Mouse (Mus musculus) neural tube, embryonic 11.5 days (tissue): ENCODE results near the gene Tns2. TPM values are rescaled to one million over a fixed set of nuclear protein-coding genes. Genes with fewer than 3 reads are reported as not detected.

Source experiments
- ATAC-seq: fragments of 200-750 bp; cut with Nextera tagmentation; 2 replicates; pipeline ENCODE4 v1.8.0; 2017; ENCODE audit warnings: moderate number of reproducible peaks, mild to moderate bottlenecking, moderate TSS enrichment, moderate library complexity; ENCODE audit not compliant: insufficient read depth, low FRiP score, low TSS enrichment
- DNase-seq: peaks from one replicate; pipeline ENCODE4 v3.0.0-alpha.2; 2015; ENCODE audit warnings: low spot score
- H3K27ac ChIP-seq: fragments of 300-500 bp; sonication (generic); 2 replicates; pipeline ENCODE4 v1.5.1; 2014; ENCODE audit warnings: low read depth, mild to moderate bottlenecking, low read length
- H3K27me3 ChIP-seq: fragments of 300-500 bp; sonication (generic); 2 replicates; pipeline ENCODE4 v1.6.1; 2014; ENCODE audit warnings: mild to moderate bottlenecking, low read length, mixed read lengths; ENCODE audit not compliant: control insufficient read depth, insufficient read depth
- H3K36me3 ChIP-seq: fragments of 300-500 bp; sonication (generic); 2 replicates; pipeline ENCODE4 v1.6.1; 2014; ENCODE audit warnings: mild to moderate bottlenecking, low read length, moderate library complexity, mixed read lengths; ENCODE audit not compliant: control insufficient read depth, insufficient read depth
- H3K4me1 ChIP-seq: fragments of 300-500 bp; sonication (generic); 2 replicates; pipeline ENCODE4 v1.6.1; 2014; ENCODE audit warnings: low read length, mixed read lengths; ENCODE audit not compliant: control insufficient read depth, insufficient read depth
- H3K4me2 ChIP-seq: fragments of 300-500 bp; sonication (generic); 2 replicates; pipeline ENCODE4 v1.6.1; 2014; ENCODE audit warnings: low read depth, mild to moderate bottlenecking, moderate library complexity
- H3K4me3 ChIP-seq: fragments of 300-500 bp; sonication (generic); 2 replicates; pipeline ENCODE4 v1.5.1; 2014; ENCODE audit warnings: low read depth, low read length
- H3K9ac ChIP-seq: fragments of 300-500 bp; sonication (generic); 2 replicates; pipeline ENCODE4 v1.6.1; 2014; ENCODE audit warnings: mild to moderate bottlenecking, low read length
- H3K9me3 ChIP-seq: fragments of 300-500 bp; sonication (generic); 2 replicates; pipeline ENCODE4 v1.6.1; 2016; ENCODE audit warnings: low read length; ENCODE audit not compliant: control insufficient read depth
- WGBS: fragments of 180-500 bp; shearing (Covaris S2); extraction: QIAGEN DNeasy Blood & Tissue Kit; methylation state at CpG from one replicate; pipeline ENCODE4 v1.1.7; 2014; 5-methylcytosine and 5-hydroxymethylcytosine counted together
- polyA plus RNA-seq: library from polyadenylated mRNA; unstranded; fragments of >200 nt; fragmentation: Nextera tagmentation; extraction: Ambion mirVana; gene quantifications from 2 replicates; pipeline ENCODE4 v1.2.1, GENCODE M21; 2014

Gene Tns2
- polyA plus RNA-seq, 1 experiment from 2014 or later = 11.4 TPM

- peaks cover 31% of the 10 kb centered on the region for H3K4me1 ChIP-seq
- H3K27ac ChIP-seq = no peak overlapping the region
- H3K4me3 ChIP-seq = no peak overlapping the region
- ATAC-seq = no peak
- no peaks in the 10 kb centered on the region for H3K36me3 ChIP-seq
- no peak overlapping the region for H3K9ac ChIP-seq
- no peaks in the 10 kb centered on the region for H3K9me3 ChIP-seq
- no peak overlapping the region for H3K4me2 ChIP-seq
- 26% methylated on average over 18 of the region's 18 CpGs for WGBS
- peaks cover 26% of the 10 kb centered on the region for H3K27me3 ChIP-seq
- DNase-seq = no peak
Observed at GRCm38 (mm10) chr15:102105764-102106730, 5.8 kb downstream of the Tns2 start.

GRCm38 (mm10) chr15:102106754-102107456, 6.7 kb downstream of the Tns2 start:
- H3K4me2 ChIP-seq = peak overlapping the region; percentile 36
- H3K4me3 ChIP-seq = peak overlapping the region; percentile 27
- no peak overlapping the region for H3K9ac ChIP-seq
- H3K27me3 ChIP-seq = peaks cover 26% of the 10 kb centered on the region
- H3K4me1 ChIP-seq = peaks cover 31% of the 10 kb centered on the region
- H3K27ac ChIP-seq = no peak overlapping the region
- ATAC-seq (no peak), DNase-seq (peak; percentile 29)
- no peaks in the 10 kb centered on the region for H3K36me3 ChIP-seq
- no peaks in the 10 kb centered on the region for H3K9me3 ChIP-seq
- 6% methylated on average over 38 of the region's 38 CpGs for WGBS

GRCm38 (mm10) chr15:102107689-102108573, 7.7 kb downstream of the Tns2 start:
- DNase-seq (peak; percentile 67), ATAC-seq (no peak)
- WGBS = 39% methylated on average over 13 of the region's 13 CpGs
- Histone ChIP-seq H3K4me3 (no peak overlapping the region), H3K36me3 (0 out of 2 replicates have a peak, but pooled peaks cover 2% of the 10 kb centered on the region), H3K27me3 (peaks cover 26% of the 10 kb centered on the region), H3K4me1 (peaks cover 22% of the 10 kb centered on the region), H3K9ac (no peak overlapping the region), H3K27ac (no peak overlapping the region), H3K4me2 (no peak overlapping the region), H3K9me3 (no peaks in the 10 kb centered on the region)

- WGBS = 55% methylated on average over 18 of the region's 18 CpGs
- no peaks in the 10 kb centered on the region for H3K9me3 ChIP-seq
- H3K36me3 ChIP-seq = 0 out of 2 replicates have a peak, but pooled peaks cover 2% of the 10 kb centered on the region
- H3K9ac ChIP-seq = no peak overlapping the region
- no peak for ATAC-seq
- H3K4me2 ChIP-seq = no peak overlapping the region
- no peak overlapping the region for H3K27ac ChIP-seq
- peak; percentile 76 for DNase-seq
- peaks cover 17% of the 10 kb centered on the region for H3K4me1 ChIP-seq
- peaks cover 26% of the 10 kb centered on the region for H3K27me3 ChIP-seq
- no peak overlapping the region for H3K4me3 ChIP-seq
Observed at GRCm38 (mm10) chr15:102108651-102109525, 8.7 kb downstream of the Tns2 start.

GRCm38 (mm10) chr15:102110271-102110670, 10.1 kb downstream of the Tns2 start:
- H3K27me3 ChIP-seq = peaks cover 26% of the 10 kb centered on the region
- WGBS = 99% methylated on average over 7 of the region's 7 CpGs
- no peak for ATAC-seq

GRCm38 (mm10) chr15:102110701-102111494, 10.7 kb downstream of the Tns2 start:
- Histone ChIP-seq H3K36me3 (peaks cover 3% of the 10 kb centered on the region; the same call in 1 of the 2 replicates), H3K27me3 (peaks cover 20% of the 10 kb centered on the region), H3K9ac (no peak overlapping the region), H3K9me3 (no peaks in the 10 kb centered on the region), H3K4me3 (no peak overlapping the region), H3K27ac (no peak overlapping the region), H3K4me1 (peaks cover 10% of the 10 kb centered on the region), H3K4me2 (no peak overlapping the region)
- ATAC-seq = no peak
- DNase-seq = no peak
- WGBS = 83% methylated on average over 26 of the region's 29 CpGs

More at GRCm38 (mm10) chr15:102110271-102110670, 10.1 kb downstream of the Tns2 start:
- no peak overlapping the region for H3K27ac ChIP-seq
- no peak overlapping the region for H3K4me3 ChIP-seq
- DNase-seq = no peak
- H3K4me1 ChIP-seq = peaks cover 10% of the 10 kb centered on the region
- no peaks in the 10 kb centered on the region for H3K9me3 ChIP-seq
- H3K9ac ChIP-seq = no peak overlapping the region
- no peak overlapping the region for H3K4me2 ChIP-seq
- H3K36me3 ChIP-seq = 0 out of 2 replicates have a peak, but pooled peaks cover 2% of the 10 kb centered on the region

GRCm38 (mm10) chr15:102111495-102111829, 11.2 kb downstream of the Tns2 start:
- peaks cover 9% of the 10 kb centered on the region for H3K4me1 ChIP-seq
- ATAC-seq = no peak
- no peak overlapping the region for H3K4me3 ChIP-seq
- no peaks in the 10 kb centered on the region for H3K9me3 ChIP-seq
- no peak overlapping the region for H3K27ac ChIP-seq
- peaks cover 5% of the 10 kb centered on the region; the same call in 1 of the 2 replicates for H3K36me3 ChIP-seq
- WGBS = 85% methylated on average over 10 of the region's 11 CpGs
- no peak overlapping the region for H3K9ac ChIP-seq
- peaks cover 14% of the 10 kb centered on the region for H3K27me3 ChIP-seq
- DNase-seq = no peak
- no peak overlapping the region for H3K4me2 ChIP-seq
